Mouse (Mus musculus) gastrocnemius, postnatal 14 days (tissue): ENCODE data around the gene Fahd1. TPM values are rescaled to one million over a fixed set of nuclear protein-coding genes. Genes with fewer than 3 reads are reported as not detected.

Experiments
- DNase-seq: peaks from one replicate; pipeline ENCODE4 v3.0.0; 2021; ENCODE audit warnings: mixed read lengths
- intact Hi-C: fragments of 180-260 bp; cut with DNase I; formaldehyde crosslinking; loops from one replicate; pipeline ENCODE4 v1.15.1; 2025; ENCODE audit warnings: low total_unique reads
- total RNA-seq, 2 experiments: library from RNA; stranded (reverse); gene quantifications; 2 replicates each; pipeline ENCODE4 v1.2.3; 2021

The Fahd1 gene
- total RNA-seq, 2 experiments from 2014 or later, result 38.9 to 46.1 TPM

DNA sequence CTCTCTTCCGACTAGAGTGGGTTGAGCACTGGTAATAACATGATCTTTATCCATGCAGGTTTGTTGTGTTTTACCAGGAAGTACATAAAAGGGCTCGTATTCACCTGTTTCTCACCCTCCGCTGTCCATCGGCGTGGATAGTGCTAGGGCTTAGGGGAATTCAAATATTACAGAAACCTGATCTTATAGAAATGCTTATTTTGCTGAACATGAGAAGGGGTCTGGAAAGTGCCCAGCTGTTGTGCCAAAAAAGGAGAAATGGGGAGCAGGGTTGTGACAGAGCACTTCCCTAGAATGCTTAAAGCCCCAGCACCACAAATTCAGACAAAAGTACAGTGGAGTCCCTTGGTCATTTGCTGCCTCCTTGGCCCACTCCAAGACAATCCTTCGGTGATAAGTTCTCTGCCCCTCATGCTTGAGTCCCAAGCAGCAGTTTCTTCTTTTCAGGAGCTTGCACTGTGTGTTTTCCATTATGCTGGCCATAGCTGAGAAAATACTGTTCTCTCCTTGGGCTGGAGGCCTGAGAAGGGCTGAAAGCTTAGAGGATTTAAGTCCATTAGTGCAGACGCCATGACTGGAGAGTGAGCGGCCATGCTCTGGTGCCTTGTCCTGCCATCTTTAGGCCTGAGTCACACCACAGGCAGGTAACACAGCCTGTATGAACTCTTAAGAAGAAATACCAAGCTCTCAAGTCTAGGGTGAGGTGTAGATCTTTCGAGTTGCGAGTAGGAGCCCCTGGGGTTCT lies 1.4 kb upstream of the Fahd1 start:
- intact Hi-C loops, result no loop called here
- no peak for DNase-seq

DNA sequence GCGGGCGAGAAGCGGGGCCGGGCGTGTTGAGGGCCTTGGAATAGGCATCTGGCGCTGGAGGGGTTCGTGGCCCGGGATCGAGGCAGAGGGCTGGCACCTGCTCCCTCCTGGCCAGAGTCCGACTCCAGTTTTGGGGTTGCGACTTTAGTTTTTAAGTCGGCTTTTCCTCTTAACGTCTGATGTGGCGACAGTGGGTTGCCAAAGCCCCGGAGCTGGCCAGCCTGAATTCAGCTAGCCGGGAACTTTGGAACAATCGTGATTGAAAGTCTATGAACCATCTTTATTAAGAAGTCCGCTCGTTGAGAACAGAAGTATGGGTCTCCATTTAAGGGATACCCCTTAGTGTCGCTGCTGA lies 586 bp upstream of the Fahd1 start:
- intact Hi-C loops, result no loop called here
- no peak for DNase-seq

DNA sequence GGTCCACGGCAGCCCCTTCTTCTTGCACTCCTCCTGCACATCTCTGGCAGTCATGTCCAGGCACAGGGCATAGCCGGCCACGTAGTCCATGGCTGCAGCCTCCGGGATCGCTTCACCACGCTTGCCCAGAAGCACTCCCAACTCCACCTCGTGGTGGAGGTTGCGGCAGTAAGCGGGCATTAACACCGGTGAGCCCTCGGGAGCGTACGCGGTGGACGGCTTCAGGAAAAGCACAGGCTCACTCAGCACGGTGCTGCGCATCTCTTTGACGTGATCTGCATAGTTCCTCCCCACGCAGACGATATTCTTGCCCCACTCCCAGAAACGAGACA lies 465 bp downstream of the Fahd1 start:
- peak; percentile 52 for DNase-seq
- intact Hi-C loops, result no loop called here

DNA sequence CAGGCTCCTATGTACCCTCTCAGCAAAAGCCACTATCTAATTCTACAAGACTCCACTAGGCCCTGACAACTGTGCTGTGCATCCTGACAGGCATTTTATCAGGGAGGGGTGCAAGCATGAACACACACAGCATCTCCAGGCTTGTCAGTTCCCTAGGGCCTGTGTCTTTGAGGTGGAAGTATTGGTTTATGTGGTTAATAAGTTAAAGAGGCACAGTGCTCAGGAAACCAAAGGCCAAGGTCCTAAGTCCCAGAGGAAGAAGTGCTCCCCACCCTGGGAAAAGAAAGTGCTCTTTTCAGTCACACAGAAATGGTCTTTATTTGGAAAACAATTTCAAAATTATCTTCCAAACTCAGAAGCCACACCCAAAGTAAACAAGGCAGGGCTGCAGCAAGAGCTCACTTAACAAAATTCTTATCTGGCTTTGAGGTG lies 1.5 kb downstream of the Fahd1 start:
- intact Hi-C loops, result no loop called here
- no peak for DNase-seq

DNA sequence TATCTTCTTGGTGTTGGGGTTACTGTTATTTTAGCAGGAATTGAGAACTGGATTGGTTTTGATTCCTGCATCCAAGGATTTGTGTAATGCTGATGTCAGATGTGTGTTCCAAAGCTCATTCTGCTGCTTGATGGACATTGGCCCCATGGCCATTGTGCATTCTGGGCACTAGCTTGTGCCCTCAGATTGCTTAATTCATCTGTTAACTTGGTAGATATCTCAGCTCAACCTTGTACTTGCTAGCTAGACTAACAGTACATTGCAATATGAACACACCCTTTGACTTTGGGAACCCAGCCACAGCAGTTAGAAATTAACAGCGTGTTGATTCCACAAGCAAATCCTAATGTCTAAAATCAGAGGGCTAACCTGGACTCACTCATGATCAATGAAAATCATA lies 2.8 kb downstream of the Fahd1 start:
- intact Hi-C loops, result no loop called here
- DNase-seq, result no peak

DNA sequence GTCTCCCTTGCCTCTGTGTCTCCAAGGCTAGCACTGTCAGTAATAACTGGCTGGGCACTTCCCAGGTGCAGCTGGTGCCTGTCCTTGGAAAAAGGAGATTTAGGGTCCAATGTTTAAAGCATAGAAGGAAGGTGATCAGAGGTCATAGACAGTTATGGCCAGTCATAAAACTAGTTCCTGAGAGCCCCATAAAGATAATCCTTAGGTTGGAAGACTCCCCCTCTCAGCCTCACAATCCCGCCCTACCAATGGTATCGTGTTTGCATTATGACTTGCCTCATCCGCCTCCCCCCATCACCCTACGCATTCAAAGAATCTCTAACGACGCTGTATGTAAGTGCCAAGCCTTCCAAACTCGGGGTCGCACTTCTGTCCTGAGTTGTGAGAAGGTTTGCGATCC lies 5.6 kb downstream of the Fahd1 start:
- DNase-seq, result no peak
- intact Hi-C loops, result no loop called here

DNA sequence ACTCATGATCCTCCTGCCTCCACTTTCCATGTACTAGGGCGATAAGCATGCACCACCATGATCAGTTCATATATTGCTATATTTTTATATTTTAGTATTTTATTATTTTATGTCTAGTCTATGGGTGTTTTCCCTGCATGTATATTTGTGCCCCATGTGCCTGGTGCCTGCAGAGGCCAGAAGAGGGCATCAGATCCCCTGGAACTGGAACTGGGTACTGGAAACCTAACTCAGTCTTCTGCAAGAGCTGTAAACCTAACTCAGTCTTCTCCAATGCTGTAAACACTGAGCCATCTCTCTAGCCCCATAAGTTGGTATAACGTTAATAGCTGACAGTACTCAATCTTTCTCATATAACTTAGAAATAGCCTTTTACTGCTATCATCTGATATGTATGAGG lies 7.5 kb downstream of the Fahd1 start:
- DNase-seq, result no peak
- intact Hi-C loops, result no loop called here

DNA sequence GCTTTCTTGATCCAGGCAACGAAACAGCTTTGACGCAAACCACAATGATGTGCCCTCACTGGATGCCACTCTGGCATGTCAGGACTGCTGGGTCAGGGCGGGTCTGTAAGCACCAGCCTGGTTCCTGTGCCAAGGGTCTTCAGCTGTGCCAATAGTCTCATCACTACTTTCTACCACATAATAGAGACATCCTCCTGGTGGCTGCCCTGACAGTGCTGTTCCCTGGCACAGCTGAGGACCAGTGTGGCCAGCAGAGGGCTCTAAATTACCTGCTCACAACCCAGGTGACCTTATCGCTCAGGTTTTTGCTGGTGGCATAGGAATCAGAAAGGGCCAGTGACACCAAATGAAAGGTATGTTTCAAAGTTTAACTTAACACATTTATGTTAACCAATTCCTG lies 9.0 kb downstream of the Fahd1 start:
- DNase-seq, result no peak
- intact Hi-C loops, result no loop called here

DNA sequence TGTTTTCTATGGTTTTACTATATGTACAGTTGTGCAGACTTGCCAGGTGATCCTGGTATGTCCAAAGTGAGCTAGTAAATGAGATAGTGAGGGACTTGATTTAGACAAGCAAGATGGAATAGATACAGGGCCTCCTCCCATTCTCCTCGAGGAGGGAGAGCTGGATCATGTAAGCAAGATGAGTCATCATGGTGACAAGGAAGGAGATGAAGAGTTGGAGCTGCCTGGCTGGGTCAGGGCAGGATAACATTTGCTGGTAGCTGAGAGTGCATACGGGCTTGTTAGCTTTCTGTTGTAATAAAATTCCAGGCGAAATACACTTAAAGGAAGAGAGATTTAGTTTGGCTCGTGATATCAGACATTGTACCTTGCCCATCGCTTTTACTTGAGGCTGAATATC lies 9.8 kb downstream of the Fahd1 start:
- intact Hi-C loops, result no loop called here

DNA sequence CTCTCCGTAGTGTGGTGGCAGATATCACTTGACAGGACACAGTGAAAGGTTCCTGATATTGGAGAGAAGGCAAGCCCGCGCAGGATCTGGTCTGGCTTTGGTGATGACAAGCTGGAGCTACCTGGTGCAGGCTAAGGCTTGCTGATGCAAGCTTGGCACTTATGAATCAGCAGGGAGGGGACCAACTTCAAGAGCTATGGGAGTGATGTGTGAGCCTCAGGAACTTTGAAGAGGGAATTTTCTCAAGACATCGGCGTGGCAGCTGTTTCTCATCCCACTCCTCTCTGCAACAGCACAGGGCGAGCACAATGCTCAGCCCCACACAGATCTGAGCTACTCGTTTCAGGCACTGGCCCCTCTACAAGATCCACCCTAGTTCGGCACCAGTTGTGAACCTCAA lies 10.3 kb downstream of the Fahd1 start, which contains the start of gene Hagh:
Gene Hagh, plus strand, starts transcription at position 302 of the 400 bp plus-strand sequence.
- no peak for DNase-seq
- intact Hi-C loops, result no loop called here

More for the DNA sequence above, 9.8 kb downstream of the Fahd1 start:
- no peak for DNase-seq

DNA sequence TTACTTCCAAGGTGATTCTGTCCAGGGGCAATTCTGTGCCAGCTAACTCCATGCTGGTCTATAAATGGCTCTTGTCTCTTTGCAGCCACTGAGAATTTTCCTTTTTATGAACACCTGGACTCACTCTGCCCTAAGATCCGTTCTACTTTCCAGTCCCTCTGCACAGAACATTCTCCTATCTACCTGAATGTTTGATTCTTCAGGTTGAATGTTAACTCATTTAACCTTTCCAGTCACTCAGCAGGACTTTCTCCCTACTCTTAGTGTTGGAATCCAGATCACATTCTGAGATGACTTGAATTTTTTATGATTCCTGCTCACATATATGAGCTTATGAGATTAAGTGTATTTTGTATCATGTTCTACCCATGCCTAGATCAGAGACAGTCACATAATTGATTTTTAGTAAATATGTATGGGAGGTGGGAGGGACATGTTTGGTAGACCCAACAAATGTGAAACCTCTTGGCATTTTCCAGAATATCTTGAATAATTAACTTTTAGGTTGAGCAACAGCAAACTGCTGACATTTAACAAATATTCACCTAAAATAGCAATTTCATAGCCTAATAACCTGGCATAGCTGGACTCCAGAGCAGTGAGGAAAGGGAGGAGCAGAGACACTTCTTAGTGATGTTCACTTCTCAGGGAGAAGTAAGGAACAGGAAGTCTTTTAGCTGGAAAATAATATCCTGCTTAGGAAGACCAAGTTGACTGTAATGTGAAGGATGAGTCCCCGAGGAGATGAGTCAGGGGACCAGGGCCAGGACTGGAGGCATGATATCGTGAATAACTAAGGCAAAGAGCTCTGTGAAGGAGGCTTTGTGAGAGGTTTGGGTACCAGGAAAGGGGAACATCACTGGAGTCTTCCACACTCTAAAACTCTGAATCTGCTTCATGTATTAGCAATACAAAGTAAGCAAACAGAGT lies 28.5 kb downstream of the Fahd1 start:
- no peak for DNase-seq
- intact Hi-C loops, result no loop called here

DNA sequence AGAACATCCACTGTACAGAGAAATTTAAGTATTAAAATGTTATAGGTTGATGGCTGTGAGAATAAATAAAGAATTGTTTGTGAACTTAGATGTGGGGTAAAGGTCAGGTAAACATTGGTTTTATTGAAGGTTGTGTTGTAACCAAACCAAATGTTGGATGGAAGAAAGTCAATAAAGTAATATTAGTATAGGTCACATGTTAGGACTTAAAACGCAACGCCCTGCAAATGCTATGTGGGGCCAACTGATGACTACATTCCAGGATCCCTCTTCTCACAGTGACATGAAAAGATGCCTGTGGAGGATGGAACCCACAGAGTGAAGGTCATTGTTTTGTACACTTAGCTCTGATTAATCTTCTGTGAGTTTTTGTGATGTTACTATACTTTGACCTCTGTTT lies 30.7 kb downstream of the Fahd1 start:
- intact Hi-C loops, result loop anchor here (5.0 kb wide), 1 partner anchor 72 kb away; no protein-coding TSS in a partner anchor
- no peak for DNase-seq

DNA sequence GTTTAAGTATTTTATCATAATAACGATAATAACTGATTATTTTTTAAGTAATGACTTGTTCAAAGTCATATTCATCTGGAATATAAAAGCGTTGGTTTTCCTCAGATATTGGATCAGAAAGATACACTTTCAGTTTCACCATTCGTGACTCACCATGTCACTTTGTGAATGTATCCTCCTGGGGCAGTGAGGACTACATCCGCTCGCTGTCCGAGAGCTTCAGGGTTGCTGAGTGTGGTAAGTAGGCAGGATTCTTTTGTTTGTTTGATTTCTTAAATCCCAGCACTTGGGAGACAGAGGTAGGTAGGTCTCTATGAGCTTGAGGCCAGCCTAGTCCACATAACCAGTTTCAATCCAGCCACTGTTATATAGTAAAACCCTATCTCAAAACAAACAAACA lies 32.0 kb downstream of the Fahd1 start:
- DNase-seq, result no peak
- intact Hi-C loops, result loop anchor here (5.0 kb wide), 1 partner anchor 71 kb away; no protein-coding TSS in a partner anchor

DNA sequence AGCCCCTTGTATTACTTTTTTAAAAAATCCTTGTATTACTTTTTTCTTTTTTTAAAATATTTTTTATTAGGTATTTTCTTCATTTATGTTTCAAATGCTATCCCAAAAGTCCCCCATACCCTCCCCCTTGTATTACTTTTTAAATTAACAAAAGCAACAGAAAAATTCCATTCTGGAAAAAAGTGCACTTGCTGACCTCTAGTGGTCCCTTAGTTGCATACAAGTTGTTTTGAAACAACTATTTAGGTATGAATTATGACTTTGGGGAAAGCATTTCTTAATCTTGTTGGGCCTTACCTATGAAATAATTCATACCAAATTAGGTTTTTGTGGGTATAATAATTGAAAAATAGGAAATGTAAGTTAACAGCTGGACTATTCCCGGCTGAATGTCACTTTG lies 32.7 kb downstream of the Fahd1 start:
- intact Hi-C loops, result loop anchor here (5.0 kb wide), 1 partner anchor 70 kb away; no protein-coding TSS in a partner anchor

DNA sequence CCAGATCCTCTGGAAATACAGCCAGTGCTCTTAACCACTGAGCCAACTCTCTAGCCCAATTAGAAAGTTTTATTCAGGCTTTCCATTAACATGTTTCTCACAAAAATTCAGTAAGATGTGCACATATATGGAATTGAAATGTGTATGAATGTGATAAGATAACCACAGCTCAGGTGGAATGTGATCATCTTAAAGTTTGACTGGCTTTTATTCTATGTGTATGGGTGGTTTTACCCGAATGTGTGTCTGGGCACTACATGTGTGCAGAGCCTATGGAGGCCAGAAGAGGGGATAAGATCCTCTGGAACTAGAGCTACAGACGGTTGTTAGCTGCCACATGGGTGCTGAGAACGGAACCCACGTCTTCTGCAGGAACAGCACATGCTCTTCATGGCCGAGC lies 34.9 kb downstream of the Fahd1 start:
- intact Hi-C loops, result loop anchor here (5.0 kb wide), 1 partner anchor 68 kb away; no protein-coding TSS in a partner anchor

More for the DNA sequence above, 32.7 kb downstream of the Fahd1 start:
- no peak for DNase-seq

DNA sequence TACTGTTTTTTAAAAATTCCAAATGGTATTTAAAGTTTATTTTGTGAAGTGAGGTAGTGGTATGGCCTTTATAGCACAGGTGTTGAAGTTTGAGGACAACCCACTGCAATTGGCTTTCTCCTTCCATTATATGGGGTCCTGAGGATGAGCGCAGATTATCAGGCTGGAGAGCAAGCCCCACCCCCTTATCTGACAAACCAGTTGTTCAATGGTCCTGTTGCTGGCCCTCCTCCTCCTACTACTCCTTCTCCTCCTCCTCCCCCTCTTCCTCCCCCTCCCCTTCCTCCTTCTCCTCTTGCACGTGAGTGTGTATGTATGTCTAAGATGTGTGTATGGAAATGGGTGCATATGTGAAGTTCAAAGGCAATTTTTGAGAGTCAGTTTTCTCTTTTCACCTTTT lies 37.9 kb downstream of the Fahd1 start:
- intact Hi-C loops, result no loop called here
- DNase-seq, result no peak

More for the DNA sequence above, 34.9 kb downstream of the Fahd1 start:
- no peak for DNase-seq

DNA sequence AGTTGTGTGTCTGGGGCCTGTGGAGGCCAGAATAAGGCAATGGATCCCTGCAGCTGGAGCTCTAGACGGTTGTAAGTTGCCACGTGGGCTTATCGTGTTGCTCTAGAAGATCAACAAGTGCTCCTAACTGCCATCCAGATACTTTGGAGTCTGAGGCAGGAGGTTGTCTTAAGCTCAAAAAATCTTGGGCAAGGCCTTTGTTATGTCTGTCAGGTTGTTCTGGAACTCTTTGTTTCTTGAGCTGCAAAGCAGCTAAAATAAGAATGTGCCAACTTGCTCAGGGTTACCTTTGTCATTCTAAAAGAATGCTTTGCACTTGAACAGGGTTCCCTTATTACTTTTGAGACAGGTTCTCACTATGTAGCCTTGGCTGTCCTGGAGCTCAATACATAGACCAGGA lies 39.0 kb downstream of the Fahd1 start:
- DNase-seq, result no peak
- intact Hi-C loops, result no loop called here

DNA sequence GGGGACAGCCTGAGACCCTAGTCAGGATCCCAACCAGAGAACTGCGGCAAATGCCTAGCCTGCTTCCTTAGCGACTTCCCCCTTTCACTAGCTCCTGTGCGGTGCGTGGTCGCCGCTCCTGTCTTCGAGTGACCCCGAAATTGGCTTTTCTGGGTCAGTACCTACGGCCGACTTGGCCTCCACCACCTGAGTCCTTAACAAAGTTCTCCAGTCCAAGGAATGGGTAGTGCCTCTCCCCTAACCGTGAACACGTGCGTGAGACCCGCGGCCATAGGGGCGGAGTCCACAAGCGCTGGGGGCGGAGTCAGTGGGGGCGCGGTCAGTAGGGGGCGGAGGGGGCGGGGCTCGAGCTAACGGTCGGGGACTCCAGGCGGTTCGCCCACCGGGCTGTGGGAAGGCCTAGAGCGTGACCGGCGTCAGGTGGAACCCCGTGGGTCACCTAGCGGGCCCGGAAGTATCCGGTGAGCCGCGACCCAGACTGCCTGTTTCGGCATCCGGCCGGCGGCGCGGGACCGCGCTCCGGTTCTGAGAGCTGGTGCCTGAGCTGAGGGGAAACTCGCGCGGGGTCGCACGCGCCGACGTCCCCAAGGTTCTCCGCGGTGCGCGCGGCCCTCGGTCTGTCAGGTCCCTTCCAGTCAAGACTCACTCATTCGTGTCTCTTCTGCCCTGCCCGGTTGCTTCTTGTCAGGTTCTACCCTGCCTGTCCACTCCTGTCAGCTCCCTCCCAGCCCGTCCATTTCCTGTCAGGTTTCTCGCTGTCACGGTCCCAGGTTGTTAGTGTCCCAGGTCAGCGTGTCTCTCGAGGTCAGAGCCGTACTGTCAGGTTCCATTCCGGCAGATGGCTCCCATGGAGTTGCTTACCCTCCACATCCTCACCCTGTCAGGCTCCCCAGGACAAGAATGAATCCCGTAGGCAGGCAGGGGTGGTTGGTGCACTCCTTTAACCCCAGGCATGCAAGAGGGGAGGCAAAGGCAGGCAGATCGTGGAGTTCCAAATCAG lies 45.9 kb downstream of the Fahd1 start, which contains the start of gene Meiob:
Gene Meiob, plus strand, starts transcription at position 338 of the 1,000 bp plus-strand sequence.
- intact Hi-C loops, result no loop called here
- peak; percentile 66 for DNase-seq

DNA sequence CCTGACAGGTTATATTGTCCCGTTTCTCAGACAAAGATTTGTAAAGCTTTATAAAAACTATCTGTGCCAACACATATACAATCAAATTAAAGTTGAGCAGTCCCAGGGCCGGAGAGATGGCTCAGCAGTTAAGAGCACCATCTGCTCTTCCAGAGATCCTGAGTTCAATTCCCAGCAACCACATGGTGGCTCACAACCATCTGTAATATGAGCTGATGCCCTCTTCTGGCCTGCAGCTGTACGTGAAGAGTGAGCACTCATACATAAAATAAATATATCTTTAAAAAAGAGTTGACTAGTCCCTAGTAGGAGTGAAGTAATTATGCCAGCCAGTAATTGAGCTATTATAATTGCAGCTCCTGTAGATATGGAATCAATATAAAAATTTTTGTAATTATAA lies 49.6 kb downstream of the Fahd1 start:
- no peak for DNase-seq
- intact Hi-C loops, result no loop called here
